Mouse (Mus musculus): ENCODE measurements around the gene Hoxa6.
A peak's percentile ranks its signal among the peaks of the same experiment; 100 is the strongest.

Hoxa6 gene

DNA sequence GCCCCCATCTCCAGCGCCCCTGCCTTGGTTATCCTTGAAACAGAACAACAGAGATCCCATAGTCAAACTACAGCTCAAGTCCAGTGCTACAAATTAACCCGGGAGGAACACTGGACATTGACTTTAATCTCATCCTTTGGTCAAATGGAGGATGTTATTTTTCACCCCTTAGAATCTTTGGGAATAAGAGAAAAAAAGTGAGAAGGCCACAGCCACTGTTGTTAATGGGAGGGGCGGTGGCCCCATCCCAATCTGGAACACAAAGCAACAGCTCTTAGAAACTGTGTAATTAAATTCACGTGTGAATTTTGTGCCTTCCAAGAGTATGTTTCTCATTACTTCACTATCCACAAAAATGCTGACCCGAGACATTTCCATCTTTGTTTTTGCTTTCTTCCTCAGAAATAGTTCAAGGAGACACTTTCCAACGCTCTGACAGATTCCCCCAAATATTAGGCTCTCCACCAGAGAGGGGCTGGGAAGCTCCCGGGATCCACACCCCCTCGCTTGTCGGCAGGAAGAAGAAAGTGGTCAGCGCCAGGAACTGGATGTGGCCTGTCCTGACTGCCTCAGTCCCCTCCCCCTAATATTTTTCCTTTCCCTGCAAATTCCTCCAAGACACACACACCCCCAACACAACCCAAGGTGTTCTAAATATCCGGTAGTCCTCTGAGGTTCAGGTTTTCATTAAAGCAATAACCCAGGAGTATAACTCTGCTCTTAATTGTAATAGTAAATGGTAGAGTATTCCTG lies 19.1 kb upstream of the Hoxa6 start:
- DNase-seq (ENCODE audit: low spot score): no peak

DNA sequence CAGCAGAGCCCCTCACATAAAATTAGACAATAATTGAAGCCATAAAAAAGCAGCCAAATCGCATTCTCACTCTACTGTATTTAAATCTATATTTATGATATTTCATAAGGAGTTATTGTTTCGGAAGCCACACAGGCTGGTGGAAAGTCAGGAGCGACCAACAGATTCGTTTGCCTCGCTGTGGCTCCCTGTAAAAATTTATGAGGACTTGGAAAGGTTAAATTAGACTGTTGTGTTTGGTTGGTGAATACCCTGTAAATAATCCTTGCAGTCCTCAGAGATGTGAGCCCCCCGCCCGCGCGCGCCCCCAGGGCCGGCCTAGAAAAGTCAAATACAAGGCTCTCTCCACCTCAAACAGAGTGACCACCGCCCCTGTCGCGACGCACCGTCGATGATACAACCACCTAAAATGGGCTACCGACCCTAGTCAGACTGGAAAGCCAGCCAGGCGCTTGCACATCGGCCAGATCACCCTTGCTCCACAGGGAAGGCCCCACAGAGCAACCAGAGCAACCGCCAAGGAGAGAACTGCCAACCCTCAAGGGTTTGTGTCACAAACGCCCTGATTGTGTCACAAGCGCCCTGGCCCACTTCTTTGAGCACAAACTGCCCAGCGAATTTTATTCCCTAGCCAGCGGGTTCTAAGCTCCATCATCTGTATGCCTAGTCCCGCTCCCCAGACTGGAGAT lies 18.2 kb upstream of the Hoxa6 start:
- no peak for DNase-seq (ENCODE audit: low spot score)

DNA sequence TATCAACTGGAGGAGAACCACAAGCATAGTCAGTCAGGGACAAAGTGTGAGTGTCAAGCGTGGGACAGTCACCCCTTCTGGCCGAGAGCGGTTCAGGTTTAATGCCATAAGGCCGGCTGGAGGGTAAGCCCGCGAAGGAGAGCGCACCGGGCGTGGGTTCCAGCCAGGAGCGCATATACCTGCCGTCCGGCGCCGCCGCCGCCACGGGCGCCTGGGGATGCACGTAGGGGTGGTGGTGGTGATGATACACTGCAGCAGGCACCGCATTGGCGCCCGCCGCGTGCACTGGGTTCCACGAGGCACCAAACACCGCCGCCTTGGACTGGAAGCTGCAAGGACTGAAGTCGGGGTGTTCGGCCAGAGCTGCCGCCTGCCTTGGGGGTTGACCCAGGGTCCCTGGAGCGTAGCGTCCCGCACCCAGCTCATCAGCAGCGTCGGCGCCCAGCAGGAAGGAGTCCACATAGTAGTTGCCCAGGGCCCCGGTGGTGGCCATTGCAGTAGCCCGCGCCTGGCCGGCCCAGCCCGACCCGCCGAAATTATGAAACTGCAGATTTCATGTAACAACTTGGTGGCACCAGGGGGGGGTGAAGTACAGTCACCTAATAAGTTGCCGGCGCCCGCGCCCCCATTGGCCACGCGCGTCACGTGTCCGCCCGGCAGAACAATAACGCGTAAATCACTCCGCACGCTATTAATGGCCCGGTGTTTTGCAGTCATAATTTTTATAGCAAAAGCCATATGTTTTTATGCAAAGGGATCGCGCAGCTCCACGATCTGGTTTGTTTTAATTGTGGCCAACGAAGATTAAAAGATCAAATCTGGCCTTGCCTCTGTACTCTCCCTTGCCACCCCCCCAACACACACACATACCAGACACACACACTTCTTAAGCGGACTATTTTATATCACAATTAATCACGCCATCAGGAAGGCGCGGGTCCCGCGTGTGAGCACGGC lies 17.4 kb upstream of the Hoxa6 start:
- DNase-seq (ENCODE audit: low spot score): no peak

DNA sequence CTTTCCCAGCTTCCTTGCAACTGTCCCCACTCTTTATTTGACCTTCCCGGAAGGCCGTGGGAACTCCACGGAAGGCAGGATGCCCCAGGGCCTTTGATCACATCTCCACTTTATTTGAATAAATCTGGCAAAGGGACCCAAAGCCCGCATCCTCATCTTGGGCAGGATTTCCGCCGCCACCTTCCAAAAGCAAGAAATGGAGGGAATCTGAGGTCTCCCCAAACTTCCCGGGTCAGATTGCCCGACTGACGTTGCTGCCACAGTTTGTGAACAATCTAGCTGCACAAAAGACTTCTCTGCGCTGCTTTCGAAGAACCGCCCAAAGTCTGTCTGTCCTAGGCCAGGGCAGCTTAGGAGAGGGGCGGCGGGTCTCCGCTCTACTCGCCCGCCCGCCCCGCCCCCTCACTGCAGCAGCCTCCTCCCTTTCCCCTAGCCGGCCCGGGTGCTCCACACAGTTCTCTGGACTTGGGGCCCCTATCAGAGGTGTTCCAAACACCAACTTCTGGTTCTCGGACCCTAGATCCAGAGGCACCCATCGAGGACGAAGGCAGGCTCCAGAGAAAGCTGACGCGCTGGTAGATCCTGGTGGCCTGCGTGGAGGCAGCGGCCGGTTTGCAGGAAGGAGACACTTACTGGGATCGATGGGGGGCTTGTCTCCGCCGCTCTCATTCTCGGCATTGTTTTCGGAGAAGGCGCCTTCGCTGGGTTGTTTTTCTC lies 16.5 kb upstream of the Hoxa6 start:
- DNase-seq (ENCODE audit: low spot score): no peak

DNA sequence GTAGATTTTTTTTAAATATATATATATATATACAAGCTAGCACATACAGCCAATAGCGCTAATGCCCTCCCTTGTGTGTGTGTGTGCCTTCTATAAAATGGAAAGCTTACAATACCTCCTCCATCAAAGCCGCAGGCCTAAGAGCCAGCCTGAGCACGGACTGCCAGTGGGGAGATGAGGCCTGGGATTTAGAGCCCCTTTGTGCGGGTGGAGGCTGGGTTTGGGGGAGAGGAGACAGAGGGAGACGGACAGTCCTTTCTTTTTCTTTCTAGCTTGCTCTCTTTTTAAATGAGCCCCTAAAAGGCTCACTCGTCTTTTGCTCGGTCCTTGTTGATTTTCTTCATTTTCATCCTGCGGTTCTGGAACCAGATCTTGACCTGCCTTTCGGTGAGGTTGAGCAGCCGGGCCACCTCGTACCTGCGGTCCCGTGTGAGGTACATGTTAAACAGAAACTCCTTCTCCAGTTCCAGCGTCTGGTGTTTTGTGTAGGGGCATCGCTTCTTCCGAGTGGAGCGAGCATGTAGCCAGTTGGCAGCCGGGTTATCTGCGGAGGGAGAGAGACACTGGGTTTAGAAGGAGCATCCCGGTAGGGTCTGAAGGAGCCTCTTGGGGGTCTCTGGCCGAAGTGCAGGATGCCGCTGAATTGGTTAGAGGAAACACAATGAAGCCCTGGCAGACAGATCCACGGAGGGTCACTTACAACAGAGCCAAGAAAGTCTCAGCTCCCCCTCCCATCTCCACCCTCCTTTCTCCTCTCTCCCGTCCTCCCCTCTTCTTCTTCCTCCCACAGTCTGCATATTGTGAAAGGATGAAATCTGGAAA lies 15.6 kb upstream of the Hoxa6 start:
- DNase-seq (ENCODE audit: low spot score): no peak

DNA sequence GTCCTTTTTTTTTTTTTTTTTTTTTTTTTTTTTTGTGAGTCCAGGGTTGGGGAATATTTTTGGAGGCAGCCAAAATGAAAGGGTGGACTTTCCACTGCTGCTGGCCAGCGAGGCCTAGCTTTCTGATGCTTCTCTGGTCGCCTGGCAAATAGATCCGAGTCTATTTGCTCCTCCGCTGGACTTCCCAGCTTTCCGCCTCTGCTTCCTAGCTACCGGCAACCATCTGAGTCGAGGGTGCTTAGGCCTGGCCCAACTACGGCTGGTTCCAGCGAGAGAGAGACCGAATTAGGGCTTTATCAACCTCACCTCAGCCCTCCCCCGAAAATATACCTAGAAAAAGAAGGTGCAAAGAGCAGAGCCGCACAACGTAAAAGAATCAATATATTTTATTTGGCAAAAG lies 14.2 kb upstream of the Hoxa6 start:
- DNase-seq (ENCODE audit: low spot score): no peak

DNA sequence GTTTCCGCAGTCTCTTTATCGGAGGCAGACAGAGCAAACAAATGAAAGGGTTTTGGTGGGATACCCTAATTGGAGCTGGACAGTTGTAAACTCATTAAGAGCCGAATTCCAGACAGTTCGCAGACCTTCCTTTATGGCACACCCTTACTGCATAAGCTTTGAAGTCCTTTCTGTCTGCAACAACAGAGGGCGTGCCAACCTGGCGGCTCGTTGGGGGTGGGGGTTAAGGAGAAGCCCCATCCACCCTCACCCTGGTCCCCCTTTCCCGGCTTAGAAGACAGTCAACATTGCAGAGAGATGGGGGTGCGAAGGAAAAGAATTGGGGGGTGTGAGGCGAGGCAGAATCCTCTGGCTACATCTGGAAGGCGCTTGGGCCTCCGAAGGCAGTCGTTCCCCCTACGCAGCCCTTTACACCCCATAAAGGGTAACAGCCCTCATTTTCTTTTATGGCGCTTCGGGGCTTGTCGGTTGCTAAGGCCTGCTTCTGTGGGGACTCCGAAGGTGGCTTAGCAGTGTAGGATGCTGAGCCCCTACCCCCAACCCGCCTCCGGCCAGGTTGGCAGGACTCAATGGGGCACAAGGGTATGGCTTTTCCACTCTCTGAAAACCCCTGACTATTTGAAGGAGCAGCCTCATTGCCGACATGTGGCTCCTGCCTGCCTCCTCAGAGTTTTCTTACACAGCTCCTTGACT lies 13.6 kb upstream of the Hoxa6 start:
- no peak for DNase-seq (ENCODE audit: low spot score)

DNA sequence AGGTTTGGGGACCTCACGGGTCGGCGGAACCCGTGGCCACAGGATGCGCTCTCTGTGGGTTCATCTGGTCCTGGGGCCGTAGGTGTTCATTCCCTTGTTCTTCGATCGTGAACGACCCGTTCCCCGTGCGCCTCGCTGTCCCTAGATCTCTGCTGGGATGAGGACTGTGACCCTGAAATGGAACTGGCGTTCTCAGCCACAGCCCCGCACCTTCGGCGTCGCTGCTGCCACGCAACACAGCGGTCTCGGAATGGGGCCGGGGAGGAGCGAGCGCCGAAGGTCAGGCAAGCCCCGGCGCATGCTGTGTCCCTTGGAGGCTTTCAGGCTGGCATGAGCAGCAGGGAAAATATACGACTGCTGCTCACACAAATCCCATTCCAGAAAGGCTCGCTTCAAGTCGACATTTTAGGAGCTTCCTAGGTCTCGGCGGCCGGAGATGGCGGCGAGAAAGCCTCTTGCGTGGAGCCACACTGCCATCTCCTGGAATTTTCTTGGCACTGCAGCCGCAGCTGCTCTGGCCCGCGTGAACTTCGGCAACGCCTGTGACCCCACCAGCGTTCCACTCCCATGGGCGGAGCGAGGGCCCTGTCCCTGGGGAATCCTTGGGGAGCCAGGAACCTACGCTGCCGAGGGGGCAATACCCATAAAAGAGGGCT lies 12.9 kb upstream of the Hoxa6 start, which contains the start of gene Hoxa7:
Hoxa7 (minus strand) TSS at position 518 of the 656 bp plus-strand sequence.
- DNase-seq (ENCODE audit: low spot score): peak; percentile 78

DNA sequence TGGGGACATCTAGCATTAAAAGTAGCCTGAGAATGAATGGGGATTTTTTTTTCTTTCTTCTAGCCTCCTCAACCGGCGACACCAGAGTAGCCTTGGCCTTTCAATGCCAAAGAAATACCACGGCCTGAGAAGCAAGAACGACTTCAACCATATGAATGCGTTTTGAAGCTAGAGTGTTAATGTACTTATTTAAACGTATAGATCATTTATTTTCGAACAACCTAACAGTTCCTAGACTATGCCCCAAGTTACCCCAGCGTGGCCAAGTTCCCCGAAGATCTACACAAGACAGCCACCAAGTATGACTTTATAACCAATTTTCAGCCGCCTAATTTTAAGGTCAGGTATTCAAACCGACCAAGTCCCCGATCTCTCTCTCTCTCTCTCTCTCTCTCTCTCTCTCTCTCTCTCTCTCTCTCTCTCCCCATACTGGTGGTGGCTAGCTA lies 12.4 kb upstream of the Hoxa6 start:
- DNase-seq (ENCODE audit: low spot score): no peak

DNA sequence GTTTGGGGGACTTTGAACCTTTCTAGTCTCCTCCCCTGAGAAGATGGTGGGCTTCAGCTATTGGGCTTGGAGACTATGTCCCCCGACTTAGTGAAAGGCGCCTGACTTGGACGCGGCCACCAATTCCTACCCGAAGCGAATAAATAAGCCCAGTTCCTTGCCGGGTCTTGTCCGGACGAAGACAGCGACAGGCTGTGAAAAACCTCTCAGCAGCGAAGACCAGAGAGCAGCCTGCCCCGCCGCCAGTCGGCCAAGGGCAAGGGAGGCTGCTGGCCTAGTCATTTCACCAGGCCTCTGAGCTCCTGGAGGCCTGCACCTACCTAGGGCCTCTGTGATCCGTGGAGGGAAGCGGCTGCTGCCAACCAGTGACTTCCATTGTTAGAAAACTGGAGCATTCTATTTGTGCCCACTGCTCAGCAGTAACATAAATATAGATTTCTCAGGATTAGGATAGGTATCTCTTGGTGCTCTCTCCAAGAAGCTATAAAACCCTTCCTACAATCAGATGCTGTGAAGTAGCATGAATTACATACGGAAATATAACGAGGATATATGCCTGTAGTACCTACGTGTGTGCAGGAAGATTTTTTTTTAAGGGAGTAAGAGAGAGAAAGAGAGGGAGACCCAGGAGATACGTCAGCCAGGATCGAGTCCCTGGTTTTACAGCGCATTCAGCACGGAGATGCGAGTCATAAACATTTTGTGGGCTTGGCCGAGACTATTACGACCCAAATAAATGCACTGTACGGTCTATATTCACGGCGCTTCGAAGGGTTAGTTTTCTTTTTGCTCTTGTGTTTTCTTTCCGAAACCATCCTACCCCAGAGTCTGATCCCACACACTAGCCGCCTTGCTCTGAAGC lies 11.7 kb upstream of the Hoxa6 start:
- DNase-seq (ENCODE audit: low spot score): no peak

DNA sequence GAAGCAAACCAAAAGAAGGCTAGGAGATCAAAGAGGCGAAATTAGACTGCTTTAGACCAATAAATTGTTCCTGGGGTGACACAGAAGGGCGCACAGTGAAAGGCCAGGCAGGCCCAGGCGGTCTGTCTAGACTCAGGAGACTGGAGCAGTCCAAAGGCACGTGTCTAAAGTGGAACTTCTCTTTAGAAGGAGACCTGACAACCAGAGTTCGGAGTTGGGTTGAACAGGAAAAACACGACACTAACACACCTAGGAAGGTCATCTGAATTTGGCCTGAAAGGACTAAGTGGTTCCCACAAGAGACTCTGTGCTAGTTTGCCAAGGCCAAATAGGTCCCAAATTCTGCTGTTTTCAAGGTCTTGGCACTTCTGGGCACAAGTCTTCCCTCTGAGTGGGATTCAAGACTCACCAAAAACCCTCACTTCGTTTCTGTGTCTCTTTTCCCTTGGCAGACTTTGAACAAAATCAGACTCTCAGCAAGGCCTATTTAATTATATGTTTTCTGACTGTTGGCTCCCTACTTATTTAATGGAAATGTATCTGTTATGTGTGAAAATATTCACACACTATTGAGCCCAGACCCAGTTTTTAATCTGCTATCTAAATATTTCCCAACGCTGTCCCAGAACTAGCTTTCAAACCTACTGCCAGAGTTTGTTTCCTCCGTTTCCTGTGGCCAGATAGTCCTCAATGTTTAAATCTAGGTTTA lies 10.9 kb upstream of the Hoxa6 start:
- DNase-seq (ENCODE audit: low spot score): no peak

DNA sequence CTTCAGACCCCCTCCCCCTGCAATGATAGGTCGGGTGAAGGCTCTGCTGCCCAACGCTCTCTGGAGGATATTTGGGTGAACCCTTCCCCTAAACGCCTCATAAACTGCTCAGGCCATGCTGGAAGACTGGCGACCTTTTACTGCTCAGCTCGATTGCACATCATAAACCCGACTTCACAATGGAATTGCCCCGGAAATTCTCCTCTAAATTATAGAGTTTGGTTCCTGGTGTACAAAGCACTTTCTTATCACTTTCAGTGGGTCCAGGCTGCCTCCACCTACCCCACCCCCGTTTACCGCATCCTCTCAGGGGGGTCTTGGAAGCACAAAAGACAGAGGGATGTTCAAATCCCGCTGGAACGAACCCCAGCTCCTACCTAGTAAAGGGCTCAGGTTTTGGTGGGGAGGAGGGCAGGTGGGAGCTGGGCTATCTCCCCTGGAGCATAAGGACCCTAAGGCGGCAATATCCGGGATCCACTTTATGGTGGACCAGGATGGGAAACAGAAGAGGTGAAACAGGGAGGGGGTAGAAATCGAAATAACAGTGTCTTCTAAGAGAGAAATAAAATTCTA lies 10.2 kb upstream of the Hoxa6 start:
- no peak for DNase-seq (ENCODE audit: low spot score)

DNA sequence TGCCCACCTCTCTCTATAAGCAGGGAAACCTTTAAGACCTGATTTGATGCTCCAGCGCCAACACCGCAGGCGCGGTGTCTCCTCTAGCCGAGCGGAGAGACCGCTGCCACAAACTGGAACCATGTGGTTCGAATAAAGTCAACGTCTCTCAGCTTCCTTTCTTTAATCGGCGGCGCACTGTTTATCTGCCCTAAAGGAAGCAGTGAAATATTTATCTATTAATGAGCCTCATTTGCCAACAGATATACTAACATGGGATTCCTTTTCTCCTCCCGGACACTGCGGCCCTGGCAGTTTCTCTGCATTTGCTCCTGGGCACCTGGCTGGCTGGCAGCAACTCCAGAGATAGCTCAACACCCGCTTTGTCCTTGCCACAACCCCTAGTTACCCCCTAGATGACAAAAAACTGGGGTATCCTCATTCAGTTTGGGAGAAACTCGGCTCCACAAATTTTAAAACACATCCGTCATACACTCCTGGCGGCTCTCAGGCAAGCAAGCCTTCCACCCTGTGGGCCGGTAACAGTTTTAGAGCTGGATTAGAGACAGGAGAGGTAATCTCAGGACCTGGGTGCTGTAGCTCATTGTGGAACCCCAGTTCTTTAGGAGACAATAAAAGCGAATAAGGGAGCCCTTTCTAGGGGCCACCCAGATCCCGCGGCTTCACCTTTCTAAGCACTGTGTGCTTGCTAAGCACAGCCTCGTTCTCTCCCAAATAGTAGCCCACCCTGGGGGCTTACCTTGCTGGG lies 9.5 kb upstream of the Hoxa6 start:
- DNase-seq (ENCODE audit: low spot score): no peak

DNA sequence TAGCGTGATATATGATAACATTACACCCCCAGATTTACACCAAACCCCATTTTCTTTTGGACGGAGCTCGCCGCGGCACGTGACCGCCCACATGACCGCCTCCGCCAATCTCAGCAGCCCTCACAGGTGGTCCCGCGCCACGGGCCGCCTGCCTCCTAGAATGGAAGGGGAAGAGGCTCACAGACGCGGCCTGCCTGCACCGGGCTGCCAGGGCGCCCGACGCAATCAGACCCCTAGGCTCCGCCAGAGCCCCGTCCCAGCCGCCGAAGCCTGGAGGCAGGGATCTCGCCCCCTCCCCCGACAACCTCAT lies 8.9 kb upstream of the Hoxa6 start:
- DNase-seq (ENCODE audit: low spot score): peak; percentile 55

DNA sequence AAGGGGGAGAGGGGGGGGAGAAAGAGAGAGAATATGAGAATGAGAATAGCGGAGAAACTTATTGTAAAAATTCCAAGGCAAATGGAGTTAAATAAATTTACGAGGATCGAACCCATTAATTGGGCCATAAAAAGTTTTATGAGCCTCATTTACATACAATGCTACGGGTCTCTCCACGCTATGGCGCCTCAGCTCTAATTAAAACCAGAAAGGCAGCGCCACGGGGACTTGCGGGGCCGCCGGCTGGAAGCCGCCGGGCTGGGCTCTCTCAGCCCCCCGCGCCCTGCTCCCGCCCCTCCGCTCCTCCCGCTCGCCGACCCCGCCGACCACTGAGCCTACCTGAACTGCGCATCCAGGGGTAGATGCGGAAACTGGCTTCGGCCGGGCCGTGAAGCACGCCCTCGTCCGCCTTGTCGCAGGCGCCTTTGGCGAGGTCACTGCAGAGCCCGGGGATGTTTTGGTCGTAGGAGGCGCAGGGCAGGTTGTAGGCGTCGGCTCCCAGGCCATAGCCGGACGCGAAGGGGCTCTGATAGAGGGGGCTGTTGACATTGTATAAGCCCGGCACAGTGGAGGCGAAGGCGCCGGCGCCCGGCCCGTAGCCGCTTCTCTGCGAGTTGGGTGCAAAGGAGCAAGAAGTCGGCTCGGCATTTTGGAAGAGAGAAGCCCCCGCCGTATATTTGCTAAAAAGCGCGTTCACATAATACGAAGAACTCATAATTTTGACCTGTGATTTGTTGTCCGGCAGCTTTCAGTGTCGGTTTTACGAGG lies 8.4 kb upstream of the Hoxa6 start:
- no peak for DNase-seq (ENCODE audit: low spot score)

DNA sequence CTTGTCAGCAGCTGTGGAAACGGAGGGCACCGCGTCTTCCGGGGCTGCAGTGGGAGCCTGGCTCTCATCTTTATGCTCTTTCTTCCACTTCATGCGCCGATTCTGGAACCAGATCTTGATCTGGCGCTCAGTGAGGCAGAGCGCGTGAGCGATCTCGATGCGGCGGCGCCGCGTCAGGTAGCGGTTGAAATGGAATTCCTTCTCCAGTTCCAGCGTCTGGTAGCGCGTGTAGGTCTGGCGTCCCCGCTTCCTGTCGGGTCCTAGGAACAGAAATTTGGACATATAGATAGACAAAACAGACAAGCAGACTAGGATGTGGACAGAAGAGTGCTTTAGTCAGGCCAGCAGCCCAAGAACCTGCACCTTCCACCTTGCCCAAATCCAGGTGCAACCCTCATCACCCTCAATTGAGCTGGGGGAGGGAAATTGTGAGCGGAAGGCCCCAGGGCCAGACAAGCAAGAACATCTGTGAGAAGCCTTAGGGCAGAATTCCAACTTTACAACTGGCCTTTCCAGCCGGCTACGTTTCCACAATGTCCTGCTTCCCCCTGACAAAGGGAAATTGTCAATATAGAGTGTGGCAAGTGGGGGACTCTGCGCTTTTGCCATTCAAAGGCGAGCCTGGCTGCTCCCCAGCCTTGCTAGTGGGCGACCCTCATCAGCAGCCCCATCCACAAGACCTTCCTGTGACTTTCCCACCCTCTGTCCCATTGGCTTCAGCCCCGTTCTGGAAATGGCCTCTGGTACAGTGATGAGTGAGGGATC lies 7.4 kb upstream of the Hoxa6 start:
- no peak for DNase-seq (ENCODE audit: low spot score)

Data from T-cell, adult 2 months (primary cell).